Mouse (Mus musculus) lung, embryonic 15.5 days (tissue): ENCODE data around the gene Arel1. TPM values are rescaled to one million over a fixed set of nuclear protein-coding genes. Genes with fewer than 3 reads are reported as not detected.

Experiments
- ATAC-seq: fragments of 200-750 bp; cut with Nextera tagmentation; 2 replicates; pipeline ENCODE4 v1.8.0; 2017; ENCODE audit warnings: moderate number of reproducible peaks, borderline replicate concordance; ENCODE audit not compliant: low FRiP score, low TSS enrichment; ENCODE audit errors: extremely low read depth
- H3K27ac ChIP-seq: fragments of 300-500 bp; sonication (generic); 2 replicates; pipeline ENCODE4 v1.5.1; 2015; ENCODE audit warnings: moderate library complexity, mild to moderate bottlenecking, inconsistent platforms
- H3K27me3 ChIP-seq: fragments of 300-500 bp; sonication (generic); 2 replicates; pipeline ENCODE4 v1.6.1; 2015; ENCODE audit warnings: inconsistent platforms
- H3K36me3 ChIP-seq: fragments of 300-500 bp; sonication (generic); 2 replicates; pipeline ENCODE4 v1.6.1; 2015; ENCODE audit warnings: inconsistent platforms
- H3K4me1 ChIP-seq: fragments of 300-500 bp; sonication (generic); 2 replicates; pipeline ENCODE4 v1.6.1; 2015; ENCODE audit warnings: inconsistent platforms
- H3K4me2 ChIP-seq: fragments of 300-500 bp; sonication (generic); 2 replicates; pipeline ENCODE4 v1.6.1; 2015; ENCODE audit warnings: inconsistent platforms, mild to moderate bottlenecking, moderate library complexity
- H3K4me3 ChIP-seq: fragments of 300-500 bp; sonication (generic); 2 replicates; pipeline ENCODE4 v1.5.1; 2015; ENCODE audit warnings: mild to moderate bottlenecking, inconsistent platforms
- H3K9ac ChIP-seq: fragments of 300-500 bp; sonication (generic); 2 replicates; pipeline ENCODE4 v1.6.1; 2015; ENCODE audit warnings: inconsistent platforms
- H3K9me3 ChIP-seq: fragments of 300-500 bp; sonication (generic); 2 replicates; pipeline ENCODE4 v1.6.1; 2016; ENCODE audit warnings: inconsistent platforms
- WGBS: fragments of 180-500 bp; shearing (Covaris S2); methylation state at CpG from one replicate; pipeline ENCODE4 v1.1.7; 2015; 5-methylcytosine and 5-hydroxymethylcytosine counted together
- polyA plus RNA-seq: library from polyadenylated mRNA; unstranded; fragments of >200 nt; fragmentation: Nextera tagmentation; extraction: Ambion mirVana; gene quantifications from 2 replicates; pipeline ENCODE4 v1.2.1, GENCODE M21; 2015

The Arel1 gene
- polyA plus RNA-seq, 1 experiment from 2014 or later = 16.1 TPM

DNA sequence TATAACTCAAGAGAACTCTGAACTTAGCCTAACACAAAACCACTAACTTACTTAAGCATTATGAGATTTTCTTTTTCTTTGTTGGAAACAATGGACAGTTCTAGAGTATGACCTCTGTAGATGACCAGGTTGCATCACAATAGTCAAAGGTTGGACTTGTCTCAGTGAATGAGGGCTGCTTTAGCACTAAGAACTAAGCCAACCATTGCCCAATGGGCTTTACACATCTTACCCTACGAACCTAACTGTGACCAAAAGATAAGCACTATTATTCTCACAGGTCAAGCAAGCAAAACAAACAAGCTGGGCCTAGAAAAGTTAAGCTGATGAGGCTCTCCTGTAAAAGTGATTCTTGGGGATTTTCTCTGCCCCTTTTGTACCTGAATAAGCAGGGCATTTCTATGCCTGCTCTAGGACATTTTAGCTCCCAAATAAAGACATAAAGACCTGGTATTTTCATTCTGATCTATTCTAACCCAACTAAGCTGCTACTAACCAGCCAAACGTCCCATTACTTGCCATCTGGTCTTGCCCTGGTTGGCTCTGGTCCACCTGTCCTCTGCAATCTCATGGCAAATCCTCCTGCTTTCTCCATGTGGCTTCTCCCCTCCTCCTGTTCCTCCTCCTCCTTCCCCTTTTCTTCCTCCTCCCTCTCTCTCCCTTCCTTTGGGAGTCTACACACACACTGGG, 22.7 kb downstream of the Arel1 start:
- Histone ChIP-seq H3K36me3 (peaks cover 23% of the 10 kb centered on the region), H3K4me3 (no peak overlapping the region), H3K4me1 (peaks cover 19% of the 10 kb centered on the region), H3K4me2 (no peak overlapping the region), H3K27me3 (no peaks in the 10 kb centered on the region), H3K9me3 (no peaks in the 10 kb centered on the region), H3K9ac (no peak overlapping the region), H3K27ac (no peak overlapping the region)
- 67% methylated on average over 2 of the region's 2 CpGs for WGBS
- no peak for ATAC-seq

DNA sequence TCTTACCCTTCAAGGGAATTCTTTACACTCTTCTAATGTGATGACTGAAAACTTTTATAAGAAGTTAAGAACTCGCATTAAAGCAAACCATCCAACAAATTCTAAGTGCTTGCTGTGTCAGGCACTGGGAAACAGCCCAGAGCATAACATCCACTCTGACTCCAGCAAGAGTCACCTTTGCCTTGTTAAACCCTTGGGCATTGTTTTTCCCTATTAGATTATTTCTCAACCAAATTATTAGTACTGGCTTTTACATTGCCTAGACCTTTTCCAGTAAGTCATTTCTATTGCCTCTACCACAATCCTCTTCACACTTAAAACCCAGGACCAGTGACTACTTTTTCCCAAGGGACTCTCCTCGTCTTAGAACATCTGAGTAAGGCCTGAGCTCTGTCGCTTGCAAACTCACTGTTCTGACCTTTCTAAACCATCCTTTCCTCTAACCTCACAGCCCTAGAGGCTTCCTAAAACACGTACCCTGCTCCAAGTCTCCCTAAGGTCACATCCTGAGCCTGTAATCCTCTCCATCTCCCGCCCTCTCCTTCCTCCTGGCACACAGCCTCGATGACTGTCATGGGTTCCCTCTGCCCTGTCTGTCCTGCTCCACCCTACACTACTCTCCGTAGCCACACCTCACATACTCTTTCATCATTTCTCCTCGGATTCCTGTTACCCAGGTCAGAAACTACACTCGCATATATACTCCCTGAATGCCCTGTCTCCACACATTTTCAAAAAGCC, 25.7 kb downstream of the Arel1 start:
- WGBS = 81% methylated on average over 9 of the region's 9 CpGs
- H3K9ac ChIP-seq = no peak overlapping the region
- H3K27ac ChIP-seq = no peak overlapping the region
- no peak overlapping the region for H3K4me2 ChIP-seq
- no peaks in the 10 kb centered on the region for H3K9me3 ChIP-seq
- no peak for ATAC-seq
- 0 out of 2 replicates have a peak, but pooled peaks cover 3% of the 10 kb centered on the region for H3K4me1 ChIP-seq
- peaks cover 40% of the 10 kb centered on the region for H3K36me3 ChIP-seq
- H3K27me3 ChIP-seq = no peaks in the 10 kb centered on the region
- no peak overlapping the region for H3K4me3 ChIP-seq

DNA sequence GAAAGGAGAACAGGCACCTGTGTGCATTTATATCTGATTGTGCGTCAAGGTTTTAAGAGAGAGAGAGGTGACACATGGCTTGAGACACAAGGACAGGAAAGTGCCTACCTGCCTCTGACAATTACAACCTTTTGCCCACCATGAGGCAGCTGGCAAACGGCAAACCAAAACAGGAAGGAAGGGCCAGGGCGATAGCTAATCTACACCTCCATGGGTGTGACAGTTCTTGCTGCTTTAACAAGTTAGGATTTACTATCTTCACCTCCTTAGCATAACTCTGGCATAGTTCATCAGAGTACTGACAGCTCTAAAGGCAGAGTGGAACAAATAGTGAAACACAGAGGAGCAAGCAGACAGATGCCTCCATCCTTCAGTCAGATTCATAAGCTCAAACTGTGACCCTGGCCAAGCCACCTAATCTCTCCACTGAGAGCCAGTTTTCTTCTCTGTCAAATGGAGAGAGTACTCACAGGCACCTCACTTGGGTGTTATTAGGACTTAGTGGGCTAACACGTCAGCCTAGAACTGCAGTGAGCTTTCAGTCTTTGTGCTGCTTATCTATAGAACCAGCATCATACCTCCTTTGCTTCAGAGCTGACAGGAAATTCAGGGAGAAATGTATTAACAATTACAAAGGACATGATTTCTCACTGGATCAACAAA, 26.4 kb downstream of the Arel1 start:
- H3K27ac ChIP-seq = no peak overlapping the region
- 0 out of 2 replicates have a peak, but pooled peaks cover 3% of the 10 kb centered on the region for H3K4me1 ChIP-seq
- no peak overlapping the region for H3K9ac ChIP-seq
- H3K4me3 ChIP-seq = no peak overlapping the region
- no peaks in the 10 kb centered on the region for H3K9me3 ChIP-seq
- H3K27me3 ChIP-seq = no peaks in the 10 kb centered on the region
- WGBS = 66% methylated on average over 4 of the region's 4 CpGs
- no peak overlapping the region for H3K4me2 ChIP-seq
- H3K36me3 ChIP-seq = peaks cover 39% of the 10 kb centered on the region
- no peak for ATAC-seq

DNA sequence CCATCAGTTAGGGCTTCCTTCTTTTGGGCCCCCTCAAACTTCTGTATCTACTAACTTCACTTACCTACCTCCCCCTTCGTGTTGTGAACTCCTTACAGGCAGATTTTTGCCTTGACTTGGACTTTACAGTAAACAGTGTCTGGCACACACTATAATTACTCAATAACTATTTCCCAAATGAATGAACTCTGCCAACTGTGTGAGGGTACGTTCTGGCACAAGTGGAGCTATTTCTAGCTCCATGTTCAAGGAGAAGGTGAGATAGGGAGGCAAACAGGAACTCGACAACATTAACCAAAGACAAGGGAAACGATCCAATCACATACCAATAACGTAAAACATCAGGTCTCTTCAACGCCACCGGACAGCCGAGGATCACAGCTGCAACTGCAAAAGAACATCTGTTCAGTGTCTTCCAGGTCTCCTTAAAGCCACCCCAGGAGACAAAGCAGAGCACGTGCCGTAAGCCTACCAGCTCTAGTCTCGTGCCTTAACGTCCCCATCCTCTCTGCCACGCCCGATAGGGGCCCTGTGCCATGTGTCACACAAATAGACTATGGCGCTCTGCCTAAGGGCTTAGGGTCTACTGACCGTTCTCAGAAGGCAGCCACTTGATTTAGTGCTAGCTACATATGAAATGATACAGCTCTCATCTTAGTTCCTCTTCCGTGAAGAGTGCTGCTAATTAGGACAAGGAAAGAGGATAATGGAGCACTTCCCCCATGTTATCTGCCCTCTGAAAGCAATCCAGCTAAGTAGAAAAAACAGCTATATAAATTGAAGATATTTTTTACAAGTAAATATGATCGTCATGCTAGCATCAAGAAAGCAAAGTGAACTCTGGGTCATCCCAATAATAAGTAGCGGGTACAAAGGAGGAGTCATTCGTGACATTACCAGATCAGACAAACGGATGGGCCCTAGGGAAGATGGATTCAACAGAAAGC, 27.4 kb downstream of the Arel1 start:
- Histone ChIP-seq H3K4me2 (no peak overlapping the region), H3K9me3 (no peaks in the 10 kb centered on the region), H3K36me3 (peaks cover 40% of the 10 kb centered on the region), H3K27ac (no peak overlapping the region), H3K4me3 (no peak overlapping the region), H3K9ac (no peak overlapping the region), H3K4me1 (0 out of 2 replicates have a peak, but pooled peaks cover 3% of the 10 kb centered on the region), H3K27me3 (no peaks in the 10 kb centered on the region)
- ATAC-seq = no peak
- 77% methylated on average over 21 of the region's 21 CpGs for WGBS

DNA sequence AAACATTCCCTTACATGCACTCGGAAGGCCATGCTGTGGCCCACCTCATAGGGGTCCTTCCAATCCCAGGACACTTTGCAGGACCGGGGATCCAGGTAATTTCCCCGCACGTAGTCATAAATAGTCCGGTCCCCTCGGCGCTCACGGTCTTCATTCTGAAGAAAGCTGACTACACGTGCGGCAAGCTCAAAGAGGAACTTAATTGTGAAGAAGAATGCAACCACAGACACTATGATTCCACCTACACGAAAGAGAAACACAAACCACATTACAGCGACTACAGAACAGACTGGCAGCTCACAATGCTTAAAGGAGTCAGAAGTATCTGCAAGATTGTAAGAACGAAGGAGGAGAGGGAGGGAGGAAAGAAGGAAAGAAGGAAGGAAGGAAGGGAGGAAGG, 29.0 kb downstream of the Arel1 start:
- WGBS = 91% methylated on average over 13 of the region's 13 CpGs
- ATAC-seq = no peak
- Histone ChIP-seq H3K36me3 (peaks cover 34% of the 10 kb centered on the region; the same call in 1 of the 2 replicates), H3K4me1 (0 out of 2 replicates have a peak, but pooled peaks cover 3% of the 10 kb centered on the region), H3K9me3 (no peaks in the 10 kb centered on the region), H3K4me3 (no peak overlapping the region), H3K27me3 (no peaks in the 10 kb centered on the region), H3K27ac (no peak overlapping the region), H3K4me2 (no peak overlapping the region), H3K9ac (no peak overlapping the region)

DNA sequence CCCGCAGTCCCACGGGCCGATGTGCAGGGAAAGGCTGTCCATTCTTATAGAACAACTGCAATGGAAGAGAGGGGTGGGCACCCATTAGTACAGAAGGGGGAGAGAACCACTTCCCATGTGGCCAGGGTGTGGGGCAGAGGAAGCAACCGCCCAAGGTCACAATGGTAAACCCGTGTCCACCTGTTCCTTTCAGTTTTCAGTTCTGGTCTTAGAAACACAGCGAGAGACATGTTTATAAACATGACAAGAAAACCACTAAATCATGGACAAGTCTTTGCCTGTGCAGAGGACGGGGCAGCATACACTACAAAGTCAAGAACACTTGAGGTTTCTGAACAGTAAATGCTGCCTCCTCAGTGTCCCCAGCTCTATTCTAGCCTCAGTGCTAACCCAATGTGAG, 30.4 kb downstream of the Arel1 start:
- Histone ChIP-seq H3K9me3 (no peaks in the 10 kb centered on the region), H3K4me2 (no peak overlapping the region), H3K27ac (no peak overlapping the region), H3K36me3 (peaks cover 39% of the 10 kb centered on the region; the same call in 1 of the 2 replicates), H3K9ac (no peak overlapping the region), H3K27me3 (no peaks in the 10 kb centered on the region), H3K4me1 (0 out of 2 replicates have a peak, but pooled peaks cover 3% of the 10 kb centered on the region), H3K4me3 (no peak overlapping the region)
- no peak for ATAC-seq
- WGBS = 80% methylated on average over 7 of the region's 7 CpGs

DNA sequence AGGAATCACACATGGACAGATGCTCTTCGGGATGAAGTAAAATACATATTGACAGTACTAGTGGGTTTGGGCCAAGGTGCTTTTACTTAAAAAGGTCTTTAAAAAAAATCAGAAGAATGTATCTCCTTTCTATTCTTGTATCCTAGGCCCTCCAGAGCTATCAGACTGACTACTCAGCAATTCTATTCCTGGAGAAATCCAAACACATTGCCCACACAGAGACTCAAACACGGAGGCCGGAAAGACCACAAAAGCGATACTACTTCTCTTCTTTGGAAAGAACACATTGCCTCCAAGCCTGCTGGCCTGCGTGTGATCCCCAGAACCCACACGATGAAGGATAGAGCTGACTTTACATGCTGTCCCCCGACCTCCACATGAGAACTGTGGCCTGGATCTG, 31.6 kb downstream of the Arel1 start:
- WGBS = 81% methylated on average over 7 of the region's 7 CpGs

DNA sequence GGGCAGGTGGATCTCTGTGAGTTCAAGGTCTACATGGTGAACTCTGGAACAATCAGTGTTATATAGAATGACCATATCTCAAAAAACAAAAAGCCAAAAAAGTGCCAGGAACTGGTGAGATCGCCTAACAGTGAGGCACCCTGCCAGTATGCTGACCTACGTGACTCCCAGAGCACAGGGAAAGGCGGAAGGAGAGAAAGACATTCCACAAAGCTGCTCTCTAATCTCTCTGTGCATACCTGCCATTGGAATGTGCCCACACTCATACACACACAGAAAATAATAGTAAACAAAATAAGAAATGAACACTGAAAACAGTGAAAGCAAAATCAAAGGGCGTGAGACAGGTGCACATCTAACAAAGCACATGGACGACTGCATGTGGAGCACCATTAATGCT, 35.4 kb downstream of the Arel1 start:
- Histone ChIP-seq H3K4me1 (no peaks in the 10 kb centered on the region), H3K27ac (no peak overlapping the region), H3K36me3 (peaks cover 60% of the 10 kb centered on the region), H3K4me3 (no peak overlapping the region), H3K9ac (no peak overlapping the region), H3K4me2 (no peak overlapping the region), H3K9me3 (no peaks in the 10 kb centered on the region), H3K27me3 (no peaks in the 10 kb centered on the region)
- WGBS = 80% methylated on average over 5 of the region's 5 CpGs
- no peak for ATAC-seq

More for the DNA sequence above, 31.6 kb downstream of the Arel1 start:
- Histone ChIP-seq H3K36me3 (peaks cover 47% of the 10 kb centered on the region), H3K27me3 (no peaks in the 10 kb centered on the region), H3K4me1 (0 out of 2 replicates have a peak, but pooled peaks cover 3% of the 10 kb centered on the region), H3K4me2 (no peak overlapping the region), H3K27ac (no peak overlapping the region), H3K9me3 (no peaks in the 10 kb centered on the region), H3K9ac (no peak overlapping the region), H3K4me3 (no peak overlapping the region)
- ATAC-seq = no peak

DNA sequence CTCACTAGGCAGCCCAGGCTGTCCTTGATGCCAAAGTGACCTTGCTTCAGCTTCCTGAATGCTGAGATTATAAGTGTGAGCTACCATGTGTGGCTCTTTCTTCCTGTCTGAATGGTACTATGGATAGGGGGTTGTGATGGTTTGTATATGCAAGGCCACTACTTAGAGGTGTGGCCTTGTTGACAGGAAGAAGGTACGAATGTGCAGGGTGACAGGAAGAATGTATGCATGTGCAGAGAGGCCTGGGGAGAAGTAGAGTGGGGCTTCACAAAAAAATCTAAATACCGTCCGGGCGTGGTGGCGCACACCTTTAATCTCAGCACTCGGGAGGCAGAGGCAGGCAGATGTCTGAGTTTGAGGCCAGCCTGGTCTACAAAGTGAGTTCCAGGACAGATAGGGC, 38.5 kb downstream of the Arel1 start:
- Histone ChIP-seq H3K27ac (no peak overlapping the region), H3K36me3 (peaks cover 69% of the 10 kb centered on the region), H3K4me1 (no peaks in the 10 kb centered on the region), H3K4me3 (no peak overlapping the region), H3K9me3 (no peaks in the 10 kb centered on the region), H3K9ac (no peak overlapping the region), H3K27me3 (no peaks in the 10 kb centered on the region), H3K4me2 (no peak overlapping the region)
- WGBS = 91% methylated on average over 6 of the region's 6 CpGs
- ATAC-seq = no peak

DNA sequence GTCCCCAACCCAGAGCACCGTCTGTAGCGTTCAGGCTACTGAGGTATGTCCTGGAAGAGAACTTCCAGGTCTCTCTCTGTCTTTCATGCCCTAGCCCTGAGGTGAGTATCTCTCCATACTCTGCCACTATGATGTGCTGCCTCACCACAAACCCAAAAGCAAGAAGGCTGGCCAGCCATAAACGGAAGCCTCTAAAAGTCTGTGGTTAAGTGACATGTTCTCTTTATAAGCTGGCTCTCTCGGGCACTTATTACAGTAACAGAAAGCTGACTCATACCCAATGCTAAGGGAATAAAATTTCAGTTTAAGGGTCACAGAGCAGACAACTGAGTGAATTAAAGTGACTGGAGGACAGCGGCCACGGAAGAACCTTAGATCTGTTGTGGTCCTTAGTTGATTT, 44.2 kb downstream of the Arel1 start:
- H3K4me1 ChIP-seq = no peaks in the 10 kb centered on the region
- no peak overlapping the region for H3K4me3 ChIP-seq
- H3K9me3 ChIP-seq = no peaks in the 10 kb centered on the region
- H3K9ac ChIP-seq = no peak overlapping the region
- no peak overlapping the region for H3K27ac ChIP-seq
- H3K36me3 ChIP-seq = peaks cover 61% of the 10 kb centered on the region
- no peak overlapping the region for H3K4me2 ChIP-seq
- H3K27me3 ChIP-seq = no peaks in the 10 kb centered on the region
- WGBS = 91% methylated on average over 6 of the region's 6 CpGs
- ATAC-seq = no peak

DNA sequence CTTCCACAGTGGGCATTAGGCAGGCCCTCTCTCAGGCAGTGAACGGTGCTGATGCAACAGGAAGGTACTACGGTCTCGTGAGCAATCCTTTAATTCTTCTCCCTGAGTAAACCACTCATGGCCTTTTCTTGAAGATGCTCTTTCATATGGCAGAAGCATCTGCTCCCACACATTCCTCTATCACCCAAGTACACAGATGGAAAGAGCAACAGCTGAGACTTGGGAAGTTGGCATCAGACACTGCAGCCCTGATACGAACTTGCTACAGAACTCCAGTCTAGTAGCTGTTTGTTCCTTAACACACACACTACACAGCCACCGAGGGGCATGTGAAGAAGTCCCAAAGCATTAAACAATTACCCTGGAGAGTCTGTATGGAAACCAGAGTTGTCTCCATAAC, 46.4 kb downstream of the Arel1 start:
- Histone ChIP-seq H3K27ac (no peak overlapping the region), H3K4me3 (no peak overlapping the region), H3K4me2 (no peak overlapping the region), H3K27me3 (no peaks in the 10 kb centered on the region), H3K36me3 (peaks cover 53% of the 10 kb centered on the region), H3K9ac (no peak overlapping the region), H3K9me3 (no peaks in the 10 kb centered on the region), H3K4me1 (no peaks in the 10 kb centered on the region)
- WGBS = 87% methylated on average over 5 of the region's 5 CpGs
- no peak for ATAC-seq
